Mouse (Mus musculus) erythroblast, embryonic 14.5 days (primary cell): ENCODE measurements around the gene Papln.

Source experiments
- GATA1 ChIP-seq: IDR thresholded peaks from 2 replicates; pipeline ENCODE4 v1.6.1; 2012; ENCODE audit warnings: low read length, inconsistent platforms, mixed read lengths
- TAL1 ChIP-seq: IDR thresholded peaks from 3 replicates; pipeline ENCODE4 v1.6.1; 2012; ENCODE audit warnings: low read length, inconsistent platforms, mixed read lengths

DNA sequence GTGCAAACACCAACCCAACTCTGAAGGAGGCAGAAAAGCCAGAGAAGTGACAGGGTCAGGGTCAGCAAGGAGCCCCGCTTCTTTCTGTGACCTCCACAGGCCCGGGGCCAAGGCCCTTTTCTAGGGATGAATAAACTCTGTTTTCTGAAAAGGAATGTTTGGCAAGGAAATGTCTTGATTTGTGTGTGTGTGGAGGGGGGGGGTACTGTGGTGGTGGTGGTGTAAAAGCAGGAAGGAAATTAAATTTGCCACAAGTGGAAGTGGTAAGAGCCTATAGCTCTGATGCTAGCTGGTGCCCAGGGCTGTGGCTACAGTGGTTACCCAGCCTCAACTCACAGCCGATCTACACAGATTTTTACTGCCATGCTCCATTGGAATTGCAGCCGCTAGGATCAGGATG lies 728 bp upstream of the Papln start:
- TF ChIP-seq TAL1 (no peak), GATA1 (no peak)
